Mouse (Mus musculus) kidney, adult 18-20 months (tissue): Measurements from ENCODE around the gene Glipr2.

Experiments
- DNase-seq: peaks from one replicate; pipeline ENCODE4 v3.0.0; 2021

Gene Glipr2

GRCm38 (mm10) chr4:43957292-43957845, at the start of gene Glipr2:
Glipr2 (plus strand) TSS chr4:43957401.
- peak; percentile 69 for DNase-seq

GRCm38 (mm10) chr4:43918221-43918620, 39.0 kb upstream of the Glipr2 start:
- no peak for DNase-seq

- DNase-seq = no peak
Measured at GRCm38 (mm10) chr4:43920602-43921001, 36.6 kb upstream of the Glipr2 start.

GRCm38 (mm10) chr4:43925125-43925524, 32.1 kb upstream of the Glipr2 start:
- no peak for DNase-seq

- DNase-seq = peak; percentile 85
Measured at GRCm38 (mm10) chr4:43925779-43926178, 31.4 kb upstream of the Glipr2 start.

GRCm38 (mm10) chr4:43927826-43928225, 29.4 kb upstream of the Glipr2 start:
- DNase-seq = peak; percentile 16

DNA sequence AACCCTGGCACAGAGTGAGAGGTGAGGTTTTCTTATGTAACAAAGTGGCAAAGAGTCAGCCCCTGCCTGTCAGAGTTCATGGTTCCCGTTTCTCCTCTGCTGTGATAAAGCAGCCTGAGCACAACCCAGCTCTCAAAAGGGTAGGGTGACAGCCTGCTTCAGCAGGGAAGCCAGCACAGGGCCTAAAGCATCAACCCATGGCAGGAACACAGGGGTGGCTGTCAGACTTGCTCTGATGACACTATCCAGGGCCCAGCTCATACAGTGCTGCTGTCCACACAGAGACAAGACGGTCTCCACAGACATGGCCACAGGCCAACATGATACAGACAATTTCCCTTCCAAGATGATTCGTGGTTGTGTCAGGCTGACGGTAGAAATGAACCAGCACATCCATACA, 25.3 kb upstream of the Glipr2 start:
- no peak for DNase-seq

DNA sequence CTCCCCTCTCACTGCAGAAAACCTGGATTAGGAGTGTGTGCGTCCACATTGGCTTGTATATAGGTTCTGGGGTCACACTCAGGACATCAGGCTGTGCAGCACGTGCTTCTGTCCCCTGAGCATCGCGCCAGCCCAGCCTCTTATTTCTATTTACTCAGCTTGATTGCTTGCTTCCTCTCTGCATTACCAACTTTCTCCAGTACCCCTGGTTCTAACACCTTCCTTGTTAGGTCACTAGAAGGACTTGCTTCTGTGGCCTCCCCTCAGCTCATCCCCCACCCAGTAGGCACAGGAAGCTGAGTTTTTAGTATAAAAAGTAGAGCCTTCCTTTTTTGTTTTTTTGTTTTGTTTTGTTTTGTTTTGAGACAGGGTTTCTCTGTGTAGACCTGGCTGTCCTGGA, 21.0 kb upstream of the Glipr2 start:
- no peak for DNase-seq

DNA sequence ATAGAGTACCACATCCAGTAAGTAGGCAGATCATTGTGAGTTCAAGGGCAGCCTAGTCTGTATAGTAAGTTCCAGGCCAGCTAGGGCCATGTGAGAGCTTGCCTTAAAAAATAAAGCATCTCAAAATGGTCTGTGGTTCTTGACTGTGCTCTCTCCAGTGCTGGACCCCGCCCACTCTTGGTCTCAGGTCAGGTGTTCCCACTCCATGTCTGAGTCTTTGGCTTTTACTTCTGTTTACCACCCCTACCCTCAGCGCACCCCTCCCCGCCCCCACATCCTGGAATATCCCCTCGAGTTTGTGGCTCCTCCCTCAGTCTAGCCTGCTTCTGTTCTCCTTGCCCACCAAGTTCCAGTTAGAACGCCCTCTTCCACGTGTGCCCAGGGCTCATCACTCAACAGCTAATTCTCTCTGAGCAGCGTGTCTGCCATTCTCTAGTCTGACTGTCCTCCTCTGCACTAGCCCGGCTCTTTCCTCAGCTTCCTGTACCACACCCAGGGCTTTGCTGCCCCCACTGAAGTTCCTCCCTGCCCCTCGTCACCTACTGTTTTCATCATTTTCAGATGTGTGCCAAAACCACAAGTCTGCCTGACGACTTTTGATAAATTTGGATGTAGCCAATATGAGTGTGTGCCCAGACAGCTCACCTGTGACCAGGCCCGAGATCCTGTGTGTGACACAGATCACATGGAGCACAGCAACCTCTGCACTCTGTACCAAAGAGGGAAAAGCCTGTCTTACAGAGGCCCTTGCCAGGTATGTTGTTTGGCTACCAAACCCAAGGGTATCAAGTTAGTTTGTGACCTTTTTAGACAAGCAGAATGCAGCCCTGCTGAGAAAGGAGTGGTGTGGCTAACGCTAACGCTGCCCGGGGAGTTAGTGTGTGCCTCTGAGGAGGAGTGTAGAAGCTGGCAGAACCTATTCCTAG, 20.2 kb upstream of the Glipr2 start:
- DNase-seq = no peak

DNA sequence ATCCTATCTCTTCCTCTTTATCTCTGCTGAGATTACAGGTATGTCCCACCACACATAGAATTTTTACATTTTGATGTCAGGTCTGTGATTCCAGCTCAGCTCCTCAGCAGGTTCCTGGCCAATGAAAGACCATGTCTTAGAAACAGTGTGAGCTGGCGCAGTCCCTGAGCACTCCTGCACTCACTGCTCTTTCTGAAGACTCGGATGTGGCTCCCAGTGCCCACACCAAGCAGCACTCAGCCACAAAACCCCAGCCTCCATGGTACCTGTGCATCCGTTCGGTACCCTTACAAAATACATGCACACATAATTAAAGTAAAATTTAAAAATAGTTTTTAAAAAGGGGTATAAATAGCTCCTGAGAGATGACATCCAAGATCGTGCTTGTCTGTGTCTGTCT, 15.9 kb upstream of the Glipr2 start:
- DNase-seq = no peak

- DNase-seq = no peak
Measured at GRCm38 (mm10) chr4:43942421-43942820, 14.8 kb upstream of the Glipr2 start.

DNA sequence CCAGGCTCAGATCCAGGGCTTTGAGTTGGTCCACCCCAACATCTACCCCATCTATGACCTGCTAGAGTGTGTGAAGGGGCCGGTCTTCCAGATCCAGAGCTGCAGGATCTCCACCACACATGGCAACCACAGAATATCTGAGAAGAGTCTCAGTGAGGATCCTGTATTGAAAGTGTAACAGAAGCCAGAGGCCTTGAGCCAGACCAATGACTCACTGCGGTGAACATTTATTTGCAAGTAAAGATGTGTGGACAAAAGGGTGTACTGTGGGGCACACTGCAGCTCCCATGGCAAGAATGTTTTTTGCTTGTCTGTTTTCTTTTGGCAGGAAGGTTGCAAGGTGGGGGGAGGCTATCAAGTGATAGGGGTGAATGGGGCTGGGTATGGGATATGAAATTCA, 9.6 kb upstream of the Glipr2 start:
- DNase-seq = no peak

- peak; percentile 41 for DNase-seq
Measured at GRCm38 (mm10) chr4:43957846-43958461, 753 bp downstream of the Glipr2 start.

GRCm38 (mm10) chr4:43959523-43960179, 2.5 kb downstream of the Glipr2 start:
- no peak for DNase-seq

DNA sequence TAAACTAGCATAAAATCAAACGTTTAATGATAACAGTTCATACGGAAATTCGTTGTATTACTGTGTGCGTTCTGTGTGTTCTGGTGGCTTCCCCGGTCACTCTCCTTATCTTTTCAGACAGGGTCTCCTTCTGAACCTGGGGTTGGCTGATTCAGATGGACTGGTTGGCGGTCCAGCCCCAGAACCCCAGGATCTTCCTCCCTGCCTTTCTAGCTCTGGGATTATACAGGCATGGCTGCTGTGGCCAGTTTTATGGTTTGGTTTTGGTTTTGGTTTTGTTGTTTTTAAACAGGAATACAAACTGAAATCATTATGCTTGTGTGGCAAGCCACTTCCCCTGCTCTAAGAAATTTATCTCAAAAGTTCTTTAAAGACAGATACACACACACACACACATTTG, 3.0 kb downstream of the Glipr2 start:
- DNase-seq = no peak

GRCm38 (mm10) chr4:43964326-43964833, 7.2 kb downstream of the Glipr2 start:
- DNase-seq = peak; percentile 47

GRCm38 (mm10) chr4:43964951-43965684, 7.9 kb downstream of the Glipr2 start:
- no peak for DNase-seq

DNA sequence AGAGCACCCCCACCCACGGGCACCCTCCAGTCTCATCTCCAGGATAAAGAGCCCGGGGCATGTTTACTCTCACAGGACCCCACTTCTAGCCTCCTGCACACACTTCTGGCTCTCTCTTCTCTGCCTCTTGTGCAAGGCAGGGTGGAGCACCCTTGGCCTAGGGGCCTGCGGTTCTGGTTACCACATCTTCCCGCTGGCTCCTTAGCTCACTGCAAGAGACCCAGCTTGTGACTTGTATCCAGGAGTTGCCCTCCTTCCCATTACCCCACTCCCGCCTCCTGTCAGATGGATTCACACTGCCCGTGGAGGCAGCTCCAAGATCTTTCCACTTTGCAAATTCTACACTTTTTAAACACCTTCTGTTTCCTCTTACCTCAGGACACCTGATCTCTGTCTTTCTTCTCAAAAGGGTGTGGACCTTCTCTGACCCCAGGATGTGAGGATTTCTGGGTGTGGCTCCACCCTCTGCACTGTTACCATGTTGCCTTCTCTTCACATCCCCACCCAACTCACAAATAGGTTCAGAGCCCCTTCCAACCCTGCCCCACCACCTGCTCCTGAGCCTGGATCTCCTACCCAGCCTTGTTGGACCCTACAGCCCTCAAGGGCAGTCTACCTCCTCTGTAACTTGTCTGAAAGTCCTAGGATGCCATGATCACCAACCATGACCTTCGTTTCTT, 8.8 kb downstream of the Glipr2 start:
- DNase-seq = no peak

- DNase-seq = peak; percentile 73
Measured at GRCm38 (mm10) chr4:43968650-43969049, 11.4 kb downstream of the Glipr2 start.

DNA sequence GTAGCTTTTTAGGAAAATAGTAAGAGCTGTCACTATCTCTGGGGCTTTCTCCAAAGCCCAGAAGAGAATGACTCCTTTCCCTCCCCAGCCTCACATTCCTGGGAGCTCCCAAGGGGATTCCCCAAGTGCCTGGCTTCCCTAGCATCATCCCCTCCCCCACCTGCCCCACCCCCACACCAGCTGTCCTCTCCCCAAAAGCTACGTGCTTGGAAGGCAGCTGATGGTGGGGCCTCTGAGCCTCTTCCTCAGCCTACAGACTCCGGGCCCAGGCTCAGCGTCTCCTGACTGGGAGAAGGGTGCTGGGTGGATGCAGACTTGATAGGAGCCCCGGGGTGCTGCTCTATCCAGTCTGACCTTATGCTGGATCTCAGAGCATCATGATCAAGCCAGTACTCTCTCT, 12.2 kb downstream of the Glipr2 start:
- DNase-seq = no peak

GRCm38 (mm10) chr4:43970393-43971330, 13.5 kb downstream of the Glipr2 start:
- DNase-seq = no peak
